20 mouse cellular contexts compared by ENCODE assay signal in the genomic region with DNA sequence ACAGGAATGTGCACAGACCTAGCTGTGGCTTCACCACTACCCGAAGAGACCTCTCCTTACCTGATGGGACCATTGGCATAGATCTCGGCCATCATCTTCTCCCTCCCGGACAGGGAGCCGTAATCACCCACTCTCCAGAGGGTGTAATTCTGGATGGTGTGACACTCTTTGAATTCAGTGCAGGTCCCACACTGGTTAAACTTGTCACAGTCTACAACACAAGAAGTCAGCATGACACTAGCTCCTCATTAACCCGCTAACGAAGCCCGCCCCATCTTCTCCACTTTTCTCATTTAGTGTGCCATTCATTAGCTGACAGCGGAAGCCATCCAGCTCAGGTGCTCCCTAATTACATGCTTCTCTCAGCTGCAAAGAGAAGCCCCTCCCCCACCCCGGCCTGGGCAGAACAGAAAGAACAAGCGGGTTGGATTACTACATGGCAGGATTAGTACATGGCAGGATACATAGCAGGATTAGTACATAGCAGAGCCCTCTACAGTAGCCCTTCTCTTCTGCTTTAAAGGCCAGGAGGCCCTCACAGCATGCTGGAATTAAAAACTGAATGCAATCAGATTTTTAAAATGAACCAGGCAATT. TPM values are rescaled to one million over a fixed set of nuclear protein-coding genes. Genes with fewer than 3 reads are reported as not detected.
A peak's percentile ranks its signal among the peaks of the same experiment; 100 is the strongest.
DNase-seq lines count a peak whose midpoint lies in the region; ATAC-seq and TF ChIP-seq lines count a peak whose summit lies in the region.
"Had no signal": no experiment of that assay in that cellular context is flagged by ENCODE, and none has a peak within 500 bp of the region (broad histone marks: within the 10 kb centered on the region; RNA-seq: fewer than 3 reads in every experiment).

No protein-coding gene starts in this region.

- H3K4me3 ChIP-seq in forebrain, embryonic 15.5 days, result no peak overlapping the region
- H3K4me3 ChIP-seq in hindbrain, postnatal 0 days (ENCODE audit: low read length), result no peak overlapping the region
- no peak overlapping the region for H3K4me3 ChIP-seq in kidney, embryonic 14.5 days (ENCODE audit: low read length)
- no peak overlapping the region for H3K4me3 ChIP-seq in heart, embryonic 12.5 days
- H3K4me3 ChIP-seq: embryonic facial prominence, embryonic 13.5 days had no signal

- no peaks in the 10 kb centered on the region for H3K27me3 ChIP-seq in forebrain, embryonic 15.5 days
- no peaks in the 10 kb centered on the region for H3K27me3 ChIP-seq in hindbrain, postnatal 0 days (ENCODE audit: insufficient read depth, low read length)
- H3K27me3 ChIP-seq in kidney, embryonic 14.5 days (ENCODE audit: control insufficient read depth, insufficient read depth, low read length), result no peaks in the 10 kb centered on the region
- no peaks in the 10 kb centered on the region for H3K27me3 ChIP-seq in heart, embryonic 12.5 days (replicated peaks)
- H3K27me3 ChIP-seq: embryonic facial prominence, embryonic 13.5 days had no signal

- no peak overlapping the region for H3K9ac ChIP-seq in forebrain, embryonic 15.5 days (replicated peaks)
- no peak overlapping the region for H3K9ac ChIP-seq in hindbrain, postnatal 0 days (replicated peaks; ENCODE audit: low read length)
- H3K9ac ChIP-seq in kidney, embryonic 14.5 days (ENCODE audit: low read depth, low read length), result no peak overlapping the region
- no peak overlapping the region for H3K9ac ChIP-seq in heart, embryonic 12.5 days
- H3K9ac ChIP-seq: embryonic facial prominence, embryonic 13.5 days; lung, embryonic 14.5 days had no signal

- H3K9me3 ChIP-seq in forebrain, embryonic 15.5 days, result no peaks in the 10 kb centered on the region
- H3K9me3 ChIP-seq in hindbrain, postnatal 0 days (ENCODE audit: low read length), result no peaks in the 10 kb centered on the region
- H3K9me3 ChIP-seq in kidney, embryonic 14.5 days (ENCODE audit: control insufficient read depth, low read length), result no peaks in the 10 kb centered on the region
- no peaks in the 10 kb centered on the region for H3K9me3 ChIP-seq in heart, embryonic 12.5 days (replicated peaks)
- H3K9me3 ChIP-seq: embryonic facial prominence, embryonic 13.5 days had no signal

- peak; percentile 55 for ATAC-seq in forebrain, embryonic 15.5 days (replicated peaks)
- ATAC-seq in hindbrain, postnatal 0 days, result peak; percentile 62; the same call in 1 of the 2 replicates
- ATAC-seq in kidney, embryonic 14.5 days (ENCODE audit: low FRiP score, low TSS enrichment), result no peak
- no peak for ATAC-seq in heart, embryonic 12.5 days (ENCODE audit: insufficient number of reproducible peaks, low FRiP score)
- ATAC-seq: activated CD4-positive, CD25-positive, alpha-beta regulatory T cell, adult 4 months; intestine, embryonic 16.5 days had no signal

- no peak overlapping the region for H3K27ac ChIP-seq in forebrain, embryonic 15.5 days (replicated peaks)
- no peak overlapping the region for H3K27ac ChIP-seq in hindbrain, postnatal 0 days
- no peak overlapping the region for H3K27ac ChIP-seq in kidney, embryonic 14.5 days (ENCODE audit: low read depth, low read length)
- H3K27ac ChIP-seq in heart, embryonic 12.5 days (ENCODE audit: poor library complexity, severe bottlenecking), result no peak overlapping the region
- H3K27ac ChIP-seq: embryonic facial prominence, embryonic 13.5 days had no signal

- 26% methylated on average over 10 of the region's 10 CpGs for WGBS in forebrain, embryonic 15.5 days
- 68% methylated on average over 10 of the region's 10 CpGs for WGBS in hindbrain, postnatal 0 days
- 80% methylated on average over 10 of the region's 10 CpGs for WGBS in kidney, embryonic 14.5 days
- WGBS in heart, embryonic 12.5 days, result 88% methylated on average over 10 of the region's 10 CpGs

- peak; percentile 27 to 61 for DNase-seq in kidney, postnatal 4 days
- DNase-seq in kidney, postnatal 10 days, result no peak
- DNase-seq in brain, adult 2 months (ENCODE audit: low read depth, low spot score), result peak; percentile 11
- DNase-seq in hindbrain, postnatal 0 days (ENCODE audit: low spot score), result peak; percentile 57
- DNase-seq in heart, postnatal 4 days, result no peak
- DNase-seq: cerebellum, postnatal 36 days; gastrocnemius, postnatal 10 days; heart, postnatal 14 days; kidney, postnatal 14 days; lung, embryonic 14.5 days; thymus, postnatal 14 days had no signal

- H3K4me1 ChIP-seq in forebrain, embryonic 15.5 days, result 0 out of 2 replicates have a peak, but pooled peaks cover 6% of the 10 kb centered on the region
- H3K4me1 ChIP-seq in hindbrain, postnatal 0 days (ENCODE audit: insufficient read depth, low read length), result no peaks in the 10 kb centered on the region
- H3K4me1 ChIP-seq in kidney, embryonic 14.5 days (ENCODE audit: control insufficient read depth, insufficient read depth, low read length), result no peaks in the 10 kb centered on the region
- no peaks in the 10 kb centered on the region for H3K4me1 ChIP-seq in heart, embryonic 12.5 days (replicated peaks)
- H3K4me1 ChIP-seq: embryonic facial prominence, embryonic 13.5 days had no signal

- no peak overlapping the region for H3K4me2 ChIP-seq in forebrain, embryonic 15.5 days (replicated peaks)
- H3K4me2 ChIP-seq in hindbrain, postnatal 0 days (ENCODE audit: low read depth, low read length), result no peak overlapping the region
- H3K4me2 ChIP-seq in kidney, embryonic 14.5 days (replicated peaks; ENCODE audit: low read depth, low read length), result no peak overlapping the region
- no peak overlapping the region for H3K4me2 ChIP-seq in heart, embryonic 12.5 days
- H3K4me2 ChIP-seq: embryonic facial prominence, embryonic 13.5 days; liver, embryonic 11.5 days; lung, embryonic 14.5 days had no signal

- TF ChIP-seq CTCF in hindbrain, postnatal 0 days (IDR thresholded peaks at IDR 0.05; ENCODE audit: low read depth), result no peak

- H3K36me3 ChIP-seq in forebrain, embryonic 15.5 days, result peaks cover 37% of the 10 kb centered on the region; the same call in 1 of the 2 replicates
- peaks cover 39% of the 10 kb centered on the region for H3K36me3 ChIP-seq in hindbrain, postnatal 0 days (ENCODE audit: insufficient read depth, low read length)
- peaks cover 56% of the 10 kb centered on the region for H3K36me3 ChIP-seq in kidney, embryonic 14.5 days (ENCODE audit: control insufficient read depth, insufficient read depth, low read length)
- peaks cover 72% of the 10 kb centered on the region for H3K36me3 ChIP-seq in heart, embryonic 12.5 days

RNA-seq across cellular contexts. Expression of a gene that starts 9.7 kb away (rescaled TPM):
- 75.1 and 78.9 TPM in 2 replicates for polyA plus RNA-seq in forebrain, embryonic 15.5 days (2015; fragmentation: Nextera tagmentation; extraction: Ambion mirVana)
- total RNA-seq in hindbrain, postnatal 0 days (2014; rRNA removed), result 66.9 and 67.0 TPM in 2 replicates
- 69.7 and 72.3 TPM in 2 replicates for polyA plus RNA-seq in hindbrain, postnatal 0 days (2015; fragmentation: Nextera tagmentation; extraction: Ambion mirVana)
- 97.0 and 115 TPM in 2 replicates for polyA plus RNA-seq in kidney, embryonic 14.5 days (2014; fragmentation: Nextera tagmentation; extraction: Ambion mirVana)
- 10 to 100 TPM; 49.4 to 50.2 TPM for total RNA-seq in heart, postnatal 4 days (2021)
- 95.9 and 101 TPM in 2 replicates for polyA plus RNA-seq in heart, embryonic 12.5 days (2016; fragmentation: Nextera tagmentation; extraction: Ambion mirVana)

RNA-seq across cellular contexts. Expression of a gene that starts 13.5 kb away (rescaled TPM):
- 110 and 112 TPM in 2 replicates for polyA plus RNA-seq in forebrain, embryonic 15.5 days (2015; fragmentation: Nextera tagmentation; extraction: Ambion mirVana)
- total RNA-seq in hindbrain, postnatal 0 days (2014; rRNA removed), result 53.4 and 72.6 TPM in 2 replicates
- polyA plus RNA-seq in hindbrain, postnatal 0 days (2015; fragmentation: Nextera tagmentation; extraction: Ambion mirVana), result 93.8 and 94.4 TPM in 2 replicates
- 96.8 and 139 TPM in 2 replicates for polyA plus RNA-seq in kidney, embryonic 14.5 days (2014; fragmentation: Nextera tagmentation; extraction: Ambion mirVana)
- 10 to 100 TPM; 50.5 to 56.3 TPM for total RNA-seq in heart, postnatal 4 days (2021)
- polyA plus RNA-seq in heart, embryonic 12.5 days (2016; fragmentation: Nextera tagmentation; extraction: Ambion mirVana), result 89.3 and 94.0 TPM in 2 replicates

RNA-seq across cellular contexts. Expression of a gene that starts 21.4 kb away (rescaled TPM):
- 0.59 and 0.91 TPM in 2 replicates for polyA plus RNA-seq in forebrain, embryonic 15.5 days (2015; fragmentation: Nextera tagmentation; extraction: Ambion mirVana)
- total RNA-seq in hindbrain, postnatal 0 days (2014; rRNA removed), result 1.0 TPM in 1 of 2 replicates, not detected in the other
- 0.13 TPM in 1 of 2 replicates, not detected in the other for polyA plus RNA-seq in hindbrain, postnatal 0 days (2015; fragmentation: Nextera tagmentation; extraction: Ambion mirVana)
- 0.96 and 3.2 TPM in 2 replicates for polyA plus RNA-seq in kidney, embryonic 14.5 days (2014; fragmentation: Nextera tagmentation; extraction: Ambion mirVana)
- total RNA-seq in heart, postnatal 4 days (2021), result 1 to 10 TPM; 1.3 to 1.7 TPM
- 7.5 and 13.8 TPM in 2 replicates for polyA plus RNA-seq in heart, embryonic 12.5 days (2016; fragmentation: Nextera tagmentation; extraction: Ambion mirVana)
- total RNA-seq: megakaryocyte progenitor cell, adult 5-6 weeks had no signal
- polyA plus RNA-seq: small intestine, adult 2 months had no signal

RNA-seq across cellular contexts. Expression of a gene that starts 34.8 kb away (rescaled TPM):
- polyA plus RNA-seq in forebrain, embryonic 15.5 days (2015; fragmentation: Nextera tagmentation; extraction: Ambion mirVana), result 668 and 672 TPM in 2 replicates
- 397 and 488 TPM in 2 replicates for total RNA-seq in hindbrain, postnatal 0 days (2014; rRNA removed)
- 925 and 953 TPM in 2 replicates for polyA plus RNA-seq in hindbrain, postnatal 0 days (2015; fragmentation: Nextera tagmentation; extraction: Ambion mirVana)
- 829 and 1,167 TPM in 2 replicates for polyA plus RNA-seq in kidney, embryonic 14.5 days (2014; fragmentation: Nextera tagmentation; extraction: Ambion mirVana)
- 1,000 to 10,000 TPM in 1 of 2 experiments, 100 to 1,000 TPM in 1; 968 to 1,079 TPM for total RNA-seq in heart, postnatal 4 days (2021)
- 1,038 and 1,054 TPM in 2 replicates for polyA plus RNA-seq in heart, embryonic 12.5 days (2016; fragmentation: Nextera tagmentation; extraction: Ambion mirVana)

RNA-seq across cellular contexts. Expression of a gene that starts 43.8 kb away (rescaled TPM):
- 112 and 115 TPM in 2 replicates for polyA plus RNA-seq in forebrain, embryonic 15.5 days (2015; fragmentation: Nextera tagmentation; extraction: Ambion mirVana)
- total RNA-seq in hindbrain, postnatal 0 days (2014; rRNA removed), result 50.0 and 50.9 TPM in 2 replicates
- polyA plus RNA-seq in hindbrain, postnatal 0 days (2015; fragmentation: Nextera tagmentation; extraction: Ambion mirVana), result 90.5 and 91.9 TPM in 2 replicates
- polyA plus RNA-seq in kidney, embryonic 14.5 days (2014; fragmentation: Nextera tagmentation; extraction: Ambion mirVana), result 104 and 110 TPM in 2 replicates
- 100 to 1,000 TPM in 1 of 2 experiments, 10 to 100 TPM in 1; 96.7 to 106 TPM for total RNA-seq in heart, postnatal 4 days (2021)
- 136 and 137 TPM in 2 replicates for polyA plus RNA-seq in heart, embryonic 12.5 days (2016; fragmentation: Nextera tagmentation; extraction: Ambion mirVana)

Comparison
In these comparisons a context has a peak if more than half of its experiments do, and no peak if none do; other contexts are left out.
1. DNase-seq: peak in kidney, postnatal 4 days (2 of 2), brain, adult 2 months (single experiment) and hindbrain, postnatal 0 days (single experiment); none in kidney, postnatal 10 days (single experiment) and heart, postnatal 4 days (single experiment).
2. ATAC-seq: peak in forebrain, embryonic 15.5 days (single experiment) and hindbrain, postnatal 0 days (single experiment); none in kidney, embryonic 14.5 days (single experiment) and heart, embryonic 12.5 days (single experiment).